Mouse (Mus musculus): ENCODE results near the gene Zfp160.

DNA sequence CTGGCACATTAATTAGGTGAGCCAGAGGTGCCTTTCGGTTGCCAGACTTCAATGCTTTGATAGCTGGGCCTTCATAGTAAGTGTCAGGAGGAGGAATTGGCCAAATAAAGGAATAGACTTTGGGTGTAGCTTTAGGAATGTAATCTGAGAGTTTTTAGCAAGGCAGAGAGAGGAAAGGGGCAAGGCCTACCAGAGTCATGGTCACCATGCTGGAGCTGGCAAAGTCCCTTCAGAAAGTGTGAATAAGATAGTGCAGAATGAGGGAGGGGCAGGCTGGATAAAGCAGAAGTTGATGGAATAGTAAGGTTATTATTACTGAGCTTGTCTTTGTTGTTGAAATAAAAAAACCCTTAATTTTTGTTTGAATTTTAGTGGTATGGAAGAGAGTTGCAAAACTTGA is 1.0 kb downstream of the Zfp160 start:
- no peak for TF ChIP-seq POLR2A (IDR thresholded peaks at IDR 0.05; ENCODE audit: low read depth, low read length)
- TF ChIP-seq CTCF (IDR thresholded peaks at IDR 0.05; ENCODE audit: extremely low read depth, insufficient read depth, insufficient read length, insufficient replicate concordance) = no peak

Data from spleen, adult 2 months (tissue).